Mouse (Mus musculus) adrenal gland, postnatal 25 days (tissue): ENCODE measurements at regions not wholly inside any gene's neighbourhood (a gene's known extent, or its start where the extent isn't known, plus 50 kb on each side); places are given as distances from the start of the nearest gene placed in this dataset.

Experiments used
- DNase-seq: peaks from one replicate; pipeline ENCODE4 v3.0.0; 2021; ENCODE audit warnings: mixed read lengths

DNA sequence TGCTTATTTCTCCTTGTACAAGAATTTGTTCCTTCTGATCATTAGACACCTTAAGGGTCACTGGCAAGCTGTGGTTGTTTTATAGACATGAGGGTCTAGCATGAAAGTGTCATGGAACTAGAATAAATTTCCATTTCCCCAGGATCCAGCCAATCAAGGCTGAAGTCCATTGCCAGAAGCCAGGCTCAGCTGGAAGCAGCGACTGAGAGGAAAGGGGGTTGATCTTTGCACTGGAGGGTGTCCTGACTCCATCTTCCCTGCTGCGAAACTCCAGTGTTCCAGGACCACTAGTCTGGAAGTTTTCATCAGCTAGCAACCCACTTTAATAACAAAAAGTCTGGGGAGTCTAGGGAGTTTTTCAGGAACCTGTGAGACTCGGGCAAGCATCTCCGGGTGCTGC, 517.0 kb downstream of the Kcnj2 start:
- no peak for DNase-seq

DNA sequence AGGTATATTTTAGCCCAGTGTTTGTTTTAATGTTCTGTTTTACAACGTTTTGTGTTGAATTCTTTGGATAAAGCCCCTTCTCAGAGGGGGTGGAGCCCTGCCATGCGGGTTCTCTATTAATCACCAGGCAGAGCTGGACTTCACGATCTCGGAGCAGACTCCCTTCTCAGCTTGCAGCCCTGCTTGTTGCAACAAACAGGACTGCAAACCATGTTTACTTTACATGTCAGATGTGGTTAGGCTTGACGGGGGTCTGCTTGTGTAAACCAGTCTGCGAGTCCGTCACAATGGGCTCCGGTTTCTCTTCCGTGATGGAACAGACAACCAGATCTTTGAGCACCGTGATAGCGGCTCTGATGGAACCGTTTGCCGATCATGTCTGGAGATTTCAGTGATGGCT, 517.6 kb downstream of the Kcnj2 start:
- no peak for DNase-seq

DNA sequence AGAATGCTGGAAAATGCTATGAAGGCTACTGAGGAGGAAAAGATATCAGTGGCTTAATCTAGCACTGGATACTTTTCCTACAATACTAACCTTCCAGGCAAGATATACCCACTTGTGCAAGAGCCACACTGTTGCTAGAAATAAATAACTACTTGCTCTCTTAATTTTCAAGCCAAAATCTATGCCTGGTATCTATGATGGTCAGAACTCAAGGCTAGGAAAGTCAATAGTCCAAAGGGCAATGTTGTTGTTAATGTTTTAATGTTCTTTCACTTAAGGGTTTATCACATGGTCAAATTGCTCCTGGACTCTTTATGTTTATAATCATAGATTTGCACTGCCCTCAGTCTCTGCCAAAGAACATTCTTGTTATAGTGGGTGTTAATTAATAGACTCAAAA, 533.5 kb downstream of the Kcnj2 start:
- no peak for DNase-seq

DNA sequence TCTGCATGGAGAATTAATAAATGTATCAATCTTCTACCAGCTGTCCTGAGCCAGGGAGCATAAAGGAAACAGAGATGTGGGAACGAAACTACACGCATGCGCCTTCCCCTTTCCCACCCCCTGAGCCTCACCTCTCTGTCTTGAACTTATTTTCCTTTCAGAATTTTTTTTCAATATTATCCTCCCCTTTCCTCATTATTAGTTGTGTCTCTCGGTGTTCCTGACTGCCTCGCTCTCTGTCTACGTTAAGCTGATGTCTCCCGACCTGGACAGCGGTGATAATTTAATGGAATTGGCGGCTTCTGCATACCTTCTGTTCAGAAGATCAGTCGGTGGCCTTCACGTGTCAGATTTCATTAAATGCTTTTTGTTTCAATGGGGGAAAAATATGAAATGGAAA, 539.2 kb downstream of the Kcnj2 start:
- no peak for DNase-seq

DNA sequence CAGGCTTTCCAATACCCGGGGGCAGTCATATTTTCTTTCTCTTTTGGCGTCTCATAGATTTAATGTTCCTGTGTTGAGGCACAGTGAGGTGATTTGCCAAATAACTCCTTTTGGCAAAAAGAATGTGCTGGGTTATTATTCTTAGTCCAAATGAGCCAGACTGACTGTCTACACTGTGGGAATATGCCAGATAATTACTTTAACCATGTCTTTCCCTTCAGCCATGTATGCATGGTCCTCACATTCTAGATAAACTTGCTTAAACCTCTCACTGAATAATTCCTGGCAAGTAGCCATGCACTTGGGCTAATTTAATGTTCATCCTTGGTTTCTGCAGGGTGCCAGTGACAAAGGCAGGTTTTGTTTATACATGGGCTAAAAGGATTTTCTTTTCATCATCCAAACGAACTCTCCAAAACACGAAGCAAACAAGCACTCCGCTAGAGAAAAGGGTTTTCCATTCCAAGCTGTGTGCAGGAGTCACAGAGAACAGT, 544.6 kb downstream of the Kcnj2 start:
- DNase-seq = no peak

DNA sequence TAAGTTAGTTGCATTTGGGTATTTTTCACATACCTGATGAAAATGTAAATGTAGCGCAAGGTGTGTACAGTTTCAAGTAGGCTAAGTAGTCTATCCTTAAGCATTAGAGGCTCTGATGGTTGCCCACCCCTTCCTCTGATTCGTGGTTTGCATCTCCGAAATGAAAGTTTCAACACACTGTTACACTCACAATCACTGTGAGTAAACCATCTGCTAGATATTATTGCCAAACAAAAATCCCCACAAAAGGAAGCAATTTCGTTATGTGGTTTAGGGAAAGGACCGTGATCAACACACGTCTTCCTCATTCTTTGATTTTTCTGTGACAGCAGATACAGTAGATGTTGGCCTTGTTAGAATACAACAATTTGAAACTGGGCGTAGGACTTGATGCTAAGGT, 577.6 kb downstream of the Kcnj2 start:
- DNase-seq = no peak

DNA sequence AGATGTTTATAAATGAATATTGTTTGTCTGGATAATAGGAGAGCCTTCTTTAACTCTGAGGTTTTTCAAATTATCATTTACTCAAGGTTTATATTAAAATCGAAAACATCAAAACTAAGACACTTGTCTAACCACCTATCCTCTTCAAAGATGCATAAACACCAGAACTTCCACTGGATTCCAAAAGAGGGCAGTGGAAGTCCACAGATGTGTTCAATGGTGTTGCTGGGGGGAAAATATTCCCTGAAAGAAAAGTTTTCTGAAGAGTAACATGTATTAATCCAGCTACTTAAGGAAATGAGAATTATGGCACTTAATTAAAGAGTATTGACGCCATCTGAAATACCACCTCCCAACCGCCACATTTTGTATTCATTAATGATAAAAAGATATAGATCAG, 586.9 kb downstream of the Kcnj2 start:
- no peak for DNase-seq

DNA sequence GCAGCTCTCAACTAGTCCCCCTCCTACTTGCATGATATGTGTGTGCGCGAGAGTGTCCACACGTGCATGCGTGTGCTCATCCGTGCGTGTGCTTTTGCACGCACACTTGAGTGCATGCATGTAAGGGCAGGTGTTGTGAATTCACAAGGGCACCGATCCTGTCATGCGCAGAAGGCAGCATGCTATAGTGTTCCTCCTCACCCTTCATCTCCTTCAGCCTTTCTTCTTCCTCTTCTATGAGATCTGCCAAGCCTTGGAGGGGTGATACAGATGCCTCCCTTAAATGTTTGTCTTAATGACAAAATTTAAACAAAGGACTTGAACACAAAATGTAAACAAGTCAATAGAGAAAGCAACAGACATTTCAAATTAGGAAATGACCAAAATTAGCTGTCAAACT, 591.8 kb downstream of the Kcnj2 start:
- no peak for DNase-seq

DNA sequence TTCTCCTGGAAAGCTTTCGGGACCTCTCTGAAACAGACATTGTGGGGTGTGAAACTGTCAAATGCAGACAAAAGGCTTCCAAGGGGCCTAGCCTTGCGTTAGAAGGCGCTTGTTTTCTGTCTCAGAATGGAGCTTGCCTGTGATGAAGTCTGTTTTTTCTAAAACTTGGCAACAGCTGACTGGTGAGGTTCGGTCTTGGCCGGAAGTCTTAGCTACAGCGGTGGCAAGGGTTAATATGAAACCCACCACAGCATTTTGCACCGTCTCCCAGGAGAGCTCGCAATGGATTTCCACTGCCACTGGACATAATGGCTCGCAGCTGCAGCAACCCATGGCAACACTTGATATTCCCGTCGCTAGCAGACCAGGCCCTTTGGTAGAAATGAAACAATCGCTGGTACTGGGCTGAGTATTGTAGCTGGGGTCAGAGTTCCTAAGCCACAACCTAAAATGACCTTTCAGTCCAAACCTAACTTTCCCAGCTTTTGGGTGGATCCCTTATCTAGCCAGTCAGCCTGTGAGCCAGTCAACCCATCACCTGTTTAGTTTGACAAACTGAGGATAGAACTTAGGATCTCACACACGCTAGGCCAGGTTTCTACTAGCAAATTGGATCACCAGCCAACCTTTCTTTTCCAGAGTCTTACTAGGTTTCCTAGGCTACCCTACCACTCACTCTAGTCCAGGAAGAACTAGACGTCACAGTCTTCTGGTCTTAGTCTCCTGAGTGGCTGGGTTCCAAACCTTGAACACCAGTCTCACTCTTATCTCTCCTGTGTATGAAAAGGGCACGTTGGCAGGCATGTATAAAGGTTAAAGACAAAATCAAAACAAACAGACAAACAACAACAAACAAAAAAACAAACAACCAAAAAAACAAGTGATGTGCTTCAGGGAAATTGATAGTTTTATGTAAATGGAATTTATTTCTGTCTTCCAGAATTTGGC, 592.7 kb downstream of the Kcnj2 start:
- DNase-seq = no peak

DNA sequence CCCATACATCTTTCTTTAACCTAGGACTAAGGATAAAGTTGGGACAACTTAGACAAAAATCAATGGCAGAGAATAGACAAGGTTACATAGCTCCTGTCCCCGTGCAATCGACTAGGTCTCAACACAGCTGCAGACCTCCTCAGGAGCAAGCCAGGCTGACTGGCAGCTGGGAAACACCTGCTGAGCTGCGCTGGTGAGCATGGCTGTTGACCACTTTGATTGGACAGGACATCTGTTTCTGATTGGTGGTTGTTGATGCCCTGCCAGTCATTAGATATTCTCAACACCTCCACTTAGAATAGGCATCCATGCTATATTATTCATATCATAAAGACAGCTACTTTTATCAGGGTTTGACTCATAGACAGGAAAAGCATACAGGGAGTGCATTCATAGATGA, 597.3 kb downstream of the Kcnj2 start:
- no peak for DNase-seq

DNA sequence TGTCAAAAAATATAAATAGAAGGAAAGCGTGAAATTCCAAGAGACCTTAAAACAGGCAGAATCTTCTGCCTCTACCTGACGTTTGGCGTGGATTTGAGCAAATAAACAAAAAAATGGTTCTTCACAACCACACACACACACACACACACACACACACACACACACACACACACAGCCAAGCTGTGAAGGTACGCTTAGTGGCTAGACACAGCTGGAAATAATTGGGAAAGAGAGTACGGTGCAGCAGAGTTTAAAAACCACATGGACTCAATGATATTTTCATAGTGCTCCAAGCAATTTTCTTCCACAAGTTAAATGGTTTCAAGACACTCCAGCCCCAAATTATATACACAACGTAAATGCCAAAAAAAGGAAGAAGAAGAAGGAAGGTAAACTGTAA, 600.4 kb downstream of the Kcnj2 start:
- DNase-seq = no peak

DNA sequence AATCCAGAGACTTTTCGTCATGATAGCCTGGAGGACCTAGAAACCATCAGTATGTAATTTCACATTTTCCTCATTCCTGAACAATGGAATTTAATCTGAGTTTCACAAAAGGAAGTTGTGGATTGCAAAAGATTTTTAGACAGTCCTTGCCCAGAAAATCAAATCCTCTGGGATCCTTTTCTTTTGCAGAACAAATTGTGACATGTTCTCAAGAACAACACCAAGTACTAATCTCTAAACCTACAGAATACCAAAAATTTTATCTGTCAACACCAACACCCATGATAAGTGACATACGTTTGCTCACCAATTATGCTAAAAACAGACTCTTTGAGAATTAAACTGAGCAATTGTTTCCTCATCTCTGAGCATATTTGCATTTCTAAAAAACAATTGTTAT, 605.9 kb downstream of the Kcnj2 start:
- no peak for DNase-seq

DNA sequence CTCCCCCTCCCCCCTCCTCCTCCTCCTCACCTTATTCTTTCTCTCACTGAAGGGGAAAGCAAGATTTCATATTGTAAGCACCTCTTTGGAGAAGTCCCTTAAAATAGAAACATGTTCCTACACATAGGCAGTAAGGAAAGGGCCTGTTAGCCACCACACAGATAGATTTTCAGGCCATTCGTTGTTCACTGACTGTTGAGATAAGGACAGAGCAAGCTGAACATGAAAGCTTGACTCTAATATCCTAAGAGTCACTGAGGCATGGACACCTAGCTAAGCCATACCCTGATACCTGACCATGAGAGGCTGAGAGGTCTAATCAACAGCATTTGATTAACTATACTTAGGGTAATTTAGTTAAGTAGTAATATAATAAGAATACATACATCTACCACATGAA, 609.7 kb downstream of the Kcnj2 start:
- no peak for DNase-seq

DNA sequence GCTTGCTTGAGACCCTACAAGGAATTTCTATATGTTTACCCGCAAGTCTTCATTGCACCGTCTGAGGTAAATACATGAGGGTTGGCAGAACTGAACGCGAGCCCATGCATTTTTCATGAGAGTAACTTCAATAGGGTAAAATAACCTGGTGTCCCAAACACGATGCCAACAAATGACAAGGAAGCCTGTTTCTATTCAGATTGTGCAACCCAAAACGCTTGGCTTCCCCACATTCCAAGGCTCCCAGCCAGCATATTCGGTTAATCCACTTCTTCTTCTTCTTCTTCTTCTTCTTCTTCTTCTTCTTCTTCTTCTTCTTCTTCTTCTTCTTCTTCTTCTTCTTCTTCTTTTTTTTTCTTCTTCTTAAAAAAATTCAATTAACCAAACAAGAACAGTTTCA, 616.4 kb downstream of the Kcnj2 start:
- DNase-seq = no peak

DNA sequence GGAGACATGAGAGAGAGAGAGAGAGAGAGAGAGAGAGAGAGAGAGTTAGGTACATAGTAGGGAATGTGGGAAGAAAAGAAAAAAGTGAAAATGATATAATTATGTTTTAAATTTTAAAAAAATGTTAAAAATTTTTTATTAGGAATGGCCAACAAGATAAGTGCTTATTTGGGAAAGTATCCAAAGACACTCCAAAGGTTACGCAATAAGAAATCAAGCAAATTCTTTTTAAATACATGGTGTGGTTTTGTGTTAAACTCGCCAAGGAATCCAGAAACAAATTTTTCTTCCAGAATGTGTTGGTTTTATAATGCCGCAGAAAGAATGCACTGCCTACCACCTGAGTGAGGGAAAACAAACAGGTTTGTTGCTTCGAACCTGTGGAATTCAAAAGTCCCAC, 617.9 kb downstream of the Kcnj2 start:
- no peak for DNase-seq

DNA sequence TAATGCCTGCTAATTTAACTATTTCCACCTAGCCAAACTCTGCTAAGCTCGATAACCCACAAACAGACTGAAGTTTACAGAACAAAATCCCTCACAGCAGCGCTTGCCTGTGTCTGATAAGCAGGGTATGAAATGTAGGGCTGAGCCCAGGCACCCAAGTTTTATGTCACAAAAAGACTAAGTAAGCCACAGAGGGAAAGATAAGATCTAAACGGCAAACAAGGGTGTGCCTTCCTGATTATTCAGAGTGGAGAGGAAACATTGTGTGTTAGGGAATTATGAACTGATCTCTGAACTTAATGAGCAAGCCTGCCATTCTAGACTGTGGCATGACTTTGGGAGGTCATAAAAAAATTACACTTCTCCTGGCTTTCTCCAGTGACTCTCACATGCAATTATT, 621.8 kb downstream of the Kcnj2 start:
- no peak for DNase-seq

DNA sequence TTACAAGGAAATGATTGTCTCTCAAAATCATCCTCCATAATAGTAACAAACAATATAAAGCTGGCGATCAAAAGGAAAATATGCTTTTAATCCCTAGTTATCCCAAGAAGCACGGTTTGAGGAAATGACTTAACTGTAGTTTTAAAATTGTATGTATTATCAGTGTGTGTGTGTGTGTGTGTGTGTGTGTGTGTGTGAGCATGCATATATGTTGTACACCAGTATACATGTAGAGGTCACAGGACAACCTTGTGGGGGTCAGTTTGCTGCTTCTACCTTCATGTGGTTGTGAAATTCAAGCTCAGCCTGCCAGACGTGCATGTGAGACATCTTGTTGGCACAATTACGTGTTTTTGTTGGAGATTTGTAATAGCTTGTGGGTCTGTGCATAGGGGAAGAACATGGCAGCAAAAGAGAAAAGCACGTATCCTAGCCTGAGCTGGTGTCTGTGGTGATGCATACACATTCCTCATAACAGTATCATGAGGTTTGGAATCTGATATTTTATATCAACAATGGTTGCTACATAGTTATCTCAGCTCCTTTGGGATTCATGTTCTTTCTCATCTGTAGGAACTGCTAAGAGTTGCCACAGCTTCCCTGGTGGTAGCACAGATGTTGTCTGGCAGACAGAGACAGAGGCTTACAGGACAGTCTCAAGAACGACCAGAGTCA, 622.4 kb downstream of the Kcnj2 start:
- DNase-seq = no peak

DNA sequence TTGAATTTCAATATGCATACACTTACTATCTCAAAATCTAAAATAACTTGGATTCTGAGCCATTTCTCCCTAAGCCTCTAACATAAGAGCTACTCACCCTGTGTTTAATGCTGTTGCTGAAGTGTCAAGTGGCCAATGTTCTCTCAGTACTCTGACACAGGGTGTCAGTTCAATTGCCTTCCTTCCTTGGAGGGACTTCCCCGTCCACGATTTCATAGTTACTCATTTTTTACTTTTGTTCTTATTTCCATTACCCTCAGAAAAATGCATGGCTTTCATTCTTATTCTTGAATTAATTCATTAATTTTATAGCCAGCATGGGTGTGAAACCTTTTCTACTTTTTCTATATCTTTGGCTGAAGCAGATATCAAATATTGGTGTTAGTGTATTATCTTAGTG, 623.9 kb downstream of the Kcnj2 start:
- no peak for DNase-seq

DNA sequence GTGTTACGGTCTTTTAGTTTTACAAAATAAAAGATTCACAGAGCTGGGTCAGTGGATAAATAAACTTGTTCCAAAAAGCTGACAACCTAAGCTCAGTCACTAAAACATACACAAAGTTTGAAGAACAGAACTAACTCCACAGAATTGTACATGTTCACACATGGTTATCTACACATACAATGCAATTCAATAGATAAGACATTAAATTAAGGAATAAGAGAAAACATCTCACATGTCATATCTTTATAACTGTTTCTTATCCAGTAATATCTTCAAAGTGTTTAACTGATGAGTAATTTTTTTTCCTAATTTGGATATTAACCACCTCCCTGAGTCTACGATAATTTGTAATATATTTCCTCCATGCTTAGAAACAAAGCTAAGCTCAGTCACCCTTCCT, 625.5 kb downstream of the Kcnj2 start:
- no peak for DNase-seq

DNA sequence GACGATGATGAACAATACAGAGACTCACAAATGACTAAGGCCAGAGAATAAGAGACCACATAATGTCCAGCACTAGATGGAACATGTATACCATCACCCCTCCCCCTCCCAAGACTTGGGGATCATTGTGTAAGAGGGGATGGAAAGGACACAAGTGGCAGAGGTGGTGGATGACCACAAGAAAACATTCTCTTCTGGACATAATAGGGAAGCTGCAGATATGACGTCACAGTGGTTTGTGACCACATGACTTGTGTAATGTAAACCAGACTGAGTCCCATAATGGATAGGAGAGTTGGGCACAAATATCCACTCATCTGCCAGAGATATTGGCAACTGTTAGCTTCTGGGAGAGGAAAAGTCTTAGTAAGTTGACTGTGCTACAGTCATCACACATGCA, 630.7 kb downstream of the Kcnj2 start:
- no peak for DNase-seq

DNA sequence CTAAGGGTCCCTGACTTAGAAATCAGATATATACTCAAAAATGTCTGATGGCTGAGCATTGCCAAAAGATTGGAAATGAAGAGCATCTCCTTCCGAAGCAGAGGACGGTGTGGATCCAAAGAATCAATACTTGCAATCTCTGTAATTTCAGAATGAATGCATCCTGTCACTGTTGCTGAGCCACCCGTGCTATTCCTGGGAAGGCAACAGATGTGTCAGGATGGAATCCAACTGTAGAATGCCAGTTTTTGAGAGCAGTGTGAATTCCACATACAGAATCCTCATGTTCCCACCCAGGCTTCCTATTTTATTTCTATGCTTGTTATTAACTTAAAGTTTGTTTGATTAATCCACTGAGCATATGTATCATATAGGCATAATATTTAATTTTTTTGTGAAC, 633.9 kb downstream of the Kcnj2 start:
- no peak for DNase-seq

DNA sequence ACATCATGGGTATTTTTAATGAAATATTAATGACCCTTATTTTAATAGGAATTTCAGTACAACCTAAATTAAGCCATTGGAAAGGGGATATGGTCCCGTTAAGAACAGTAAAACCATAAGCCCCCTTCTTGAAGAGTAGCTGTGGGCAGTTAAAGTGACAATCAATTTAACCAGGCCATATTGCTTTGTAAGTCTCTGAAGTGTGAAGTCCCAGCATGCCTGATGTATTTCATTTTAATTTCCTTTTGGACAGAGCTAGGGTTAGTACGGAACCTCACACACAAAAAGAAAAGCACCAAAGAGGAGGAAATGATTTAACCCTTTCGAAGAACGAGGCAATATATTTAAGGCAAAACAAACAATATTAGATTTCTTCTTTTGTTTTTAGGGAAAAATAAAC, 640.9 kb downstream of the Kcnj2 start:
- no peak for DNase-seq

DNA sequence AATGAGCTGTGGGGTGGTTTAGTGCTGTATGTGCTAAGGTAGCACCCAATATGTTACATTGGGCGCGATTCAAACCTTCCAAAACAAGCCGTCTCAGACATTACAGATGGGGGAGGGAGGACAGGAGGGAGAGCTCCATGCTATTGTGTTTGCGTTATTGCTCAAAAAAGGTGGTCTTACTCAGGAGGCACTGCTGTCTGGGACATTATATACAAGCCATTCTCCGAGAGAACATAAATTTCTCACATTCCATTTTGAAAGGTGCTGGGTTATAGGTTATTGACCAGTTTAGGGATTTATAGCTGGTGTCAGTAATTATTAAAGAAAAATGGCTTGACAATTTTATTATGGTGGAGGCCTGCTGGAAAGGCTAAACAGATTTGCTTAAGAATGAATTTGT, 649.4 kb downstream of the Kcnj2 start:
- no peak for DNase-seq

DNA sequence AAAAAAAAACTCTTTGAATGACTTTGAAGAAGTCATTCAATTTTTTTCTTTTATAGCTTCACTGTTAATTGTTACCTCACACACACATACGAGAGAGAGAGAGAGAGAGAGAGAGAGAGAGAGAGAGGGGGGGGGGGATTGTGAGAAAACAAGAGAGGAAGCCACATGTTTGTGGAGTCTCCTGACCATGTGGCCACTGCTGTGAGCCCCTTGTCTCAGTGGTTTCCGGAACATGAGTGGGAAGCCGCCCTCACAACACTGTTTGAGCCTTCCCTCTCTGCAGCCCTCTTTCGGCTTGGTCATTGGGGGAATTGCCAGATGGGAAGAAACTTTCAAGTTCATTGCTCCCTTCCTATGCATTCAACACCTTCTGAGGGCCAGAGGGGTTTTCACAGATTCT, 656.3 kb downstream of the Kcnj2 start:
- no peak for DNase-seq
